Mouse (Mus musculus): ENCODE measurements around the gene Sh3d21. TPM values are rescaled to one million over a fixed set of nuclear protein-coding genes. Genes with fewer than 3 reads are reported as not detected.

Gene Sh3d21
- 7.4 and 7.9 TPM in 2 replicates for polyA plus RNA-seq (2014; fragmentation: Nextera tagmentation; extraction: Ambion mirVana)

DNA sequence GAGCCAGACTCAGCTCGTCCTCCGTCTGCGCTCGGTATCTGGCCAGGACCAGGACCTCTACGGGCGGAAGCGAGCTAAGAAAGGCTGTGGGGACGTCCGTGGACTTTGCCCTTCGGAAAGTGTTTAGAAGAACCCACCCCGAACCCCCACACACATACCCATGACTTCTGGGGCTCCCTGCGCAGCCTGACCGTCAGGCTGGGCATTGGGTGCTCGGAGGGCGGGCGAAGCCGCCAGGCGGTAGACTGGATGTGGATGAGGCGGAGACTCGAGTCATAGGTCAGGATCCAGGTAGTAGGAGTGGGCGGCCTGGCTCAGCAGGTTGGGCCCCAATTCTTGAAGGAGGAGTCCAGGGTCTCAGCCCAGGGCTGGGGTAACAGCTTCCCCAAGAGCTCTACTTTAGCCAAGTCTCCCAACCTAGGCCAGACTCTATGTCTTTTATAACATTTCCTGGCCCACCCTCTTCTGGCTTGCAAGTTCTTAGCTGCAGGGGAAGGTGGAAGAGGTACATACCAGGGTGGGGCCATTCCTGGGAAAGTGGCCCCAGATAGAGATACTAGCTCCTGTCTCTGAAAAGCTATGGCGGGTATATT lies at the start of gene Sh3d21:
Gene Sh3d21, minus strand, starts transcription at position 425 of the 593 bp plus-strand sequence.
- ATAC-seq (replicated peaks; ENCODE audit: low FRiP score, low TSS enrichment, low read depth) (peak; percentile 70), DNase-seq (ENCODE audit: low spot score) (peak; percentile 79)
- H3K4me1 ChIP-seq (replicated peaks; ENCODE audit: control insufficient read depth, insufficient read depth, low read length) = peaks cover 9% of the 10 kb centered on the region; the same call in 1 of the 2 replicates
- peak within 1 kb of the TSS; percentile 77 for H3K9ac ChIP-seq (ENCODE audit: low read length)
- H3K27ac ChIP-seq (ENCODE audit: low read depth) = peak within 1 kb of the TSS; percentile 84
- peaks cover 22% of the 10 kb centered on the region for H3K36me3 ChIP-seq (ENCODE audit: control insufficient read depth, insufficient read depth, low read length)
- peak within 1 kb of the TSS; percentile 92 for H3K4me2 ChIP-seq (ENCODE audit: low read length)
- no peaks in the 10 kb centered on the region for H3K27me3 ChIP-seq (replicated peaks; ENCODE audit: control insufficient read depth, insufficient read depth, low read length)
- peak within 1 kb of the TSS; percentile 51 for H3K4me3 ChIP-seq (ENCODE audit: low read depth, low read length)
- H3K9me3 ChIP-seq (ENCODE audit: control insufficient read depth, low read length) = no peaks in the 10 kb centered on the region
- WGBS = 7% methylated on average over 22 of the region's 22 CpGs

DNA sequence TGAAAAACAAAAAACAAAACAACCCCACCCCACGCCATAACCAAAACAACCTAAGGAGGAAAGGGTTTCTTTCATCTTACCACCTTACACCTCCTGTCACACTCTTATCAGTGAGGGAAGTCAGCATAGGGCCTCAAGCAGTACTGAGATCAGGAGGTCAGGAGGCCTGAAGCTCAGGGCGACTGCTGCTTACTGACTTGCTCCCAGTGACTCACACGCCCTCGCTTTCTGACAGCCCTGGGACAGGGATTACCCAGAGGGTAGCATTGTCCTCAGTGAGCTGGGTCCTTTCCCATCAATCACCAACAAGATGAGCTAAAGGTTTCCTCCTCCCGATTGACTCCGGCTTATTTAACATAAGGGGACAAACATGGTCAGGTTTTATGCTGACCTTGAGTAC lies 43.8 kb upstream of the Sh3d21 start:
- DNase-seq (ENCODE audit: low spot score) = no peak
- Histone ChIP-seq H3K4me2 (ENCODE audit: low read length) (no peak overlapping the region), H3K9ac (ENCODE audit: low read length) (no peak overlapping the region), H3K9me3 (ENCODE audit: control insufficient read depth, low read length) (no peaks in the 10 kb centered on the region), H3K27me3 (replicated peaks; ENCODE audit: control insufficient read depth, insufficient read depth, low read length) (no peaks in the 10 kb centered on the region), H3K4me3 (ENCODE audit: low read depth, low read length) (no peak overlapping the region), H3K27ac (ENCODE audit: low read depth) (no peak overlapping the region), H3K4me1 (replicated peaks; ENCODE audit: control insufficient read depth, insufficient read depth, low read length) (peaks cover 5% of the 10 kb centered on the region; the same call in 1 of the 2 replicates), H3K36me3 (ENCODE audit: control insufficient read depth, insufficient read depth, low read length) (no peaks in the 10 kb centered on the region)
- no peak for ATAC-seq (replicated peaks; ENCODE audit: low FRiP score, low TSS enrichment, low read depth)
- WGBS = 55% methylated on average over 6 of the region's 6 CpGs

- Histone ChIP-seq H3K27ac (ENCODE audit: low read depth) (no peak overlapping the region), H3K36me3 (ENCODE audit: control insufficient read depth, insufficient read depth, low read length) (no peaks in the 10 kb centered on the region), H3K9me3 (ENCODE audit: control insufficient read depth, low read length) (no peaks in the 10 kb centered on the region), H3K4me3 (ENCODE audit: low read depth, low read length) (no peak overlapping the region), H3K27me3 (replicated peaks; ENCODE audit: control insufficient read depth, insufficient read depth, low read length) (no peaks in the 10 kb centered on the region), H3K4me2 (ENCODE audit: low read length) (no peak overlapping the region), H3K9ac (ENCODE audit: low read length) (no peak overlapping the region), H3K4me1 (replicated peaks; ENCODE audit: control insufficient read depth, insufficient read depth, low read length) (peaks cover 12% of the 10 kb centered on the region)
- ATAC-seq (replicated peaks; ENCODE audit: low FRiP score, low TSS enrichment, low read depth) (no peak), DNase-seq (ENCODE audit: low spot score) (no peak)
- 76% methylated on average over 1 of the region's 1 CpGs for WGBS
Observed at GRCm38 (mm10) chr4:126205386-126205785, 42.1 kb upstream of the Sh3d21 start.

- DNase-seq (ENCODE audit: low spot score) = no peak
- Histone ChIP-seq H3K27ac (ENCODE audit: low read depth) (no peak overlapping the region), H3K9ac (ENCODE audit: low read length) (no peak overlapping the region), H3K36me3 (ENCODE audit: control insufficient read depth, insufficient read depth, low read length) (no peaks in the 10 kb centered on the region), H3K4me2 (ENCODE audit: low read length) (no peak overlapping the region), H3K9me3 (ENCODE audit: control insufficient read depth, low read length) (no peaks in the 10 kb centered on the region), H3K27me3 (replicated peaks; ENCODE audit: control insufficient read depth, insufficient read depth, low read length) (no peaks in the 10 kb centered on the region), H3K4me3 (ENCODE audit: low read depth, low read length) (no peak overlapping the region), H3K4me1 (replicated peaks; ENCODE audit: control insufficient read depth, insufficient read depth, low read length) (peaks cover 18% of the 10 kb centered on the region)
- no peak for ATAC-seq (replicated peaks; ENCODE audit: low FRiP score, low TSS enrichment, low read depth)
- 68% methylated on average over 12 of the region's 12 CpGs for WGBS
Observed at GRCm38 (mm10) chr4:126204661-126205230, 41.5 kb upstream of the Sh3d21 start.

GRCm38 (mm10) chr4:126204016-126204415 lies 40.7 kb upstream of the Sh3d21 start:
- Histone ChIP-seq H3K9me3 (ENCODE audit: control insufficient read depth, low read length) (no peaks in the 10 kb centered on the region), H3K9ac (ENCODE audit: low read length) (no peak overlapping the region), H3K4me2 (ENCODE audit: low read length) (no peak overlapping the region), H3K27me3 (replicated peaks; ENCODE audit: control insufficient read depth, insufficient read depth, low read length) (no peaks in the 10 kb centered on the region), H3K4me1 (replicated peaks; ENCODE audit: control insufficient read depth, insufficient read depth, low read length) (peaks cover 24% of the 10 kb centered on the region), H3K27ac (ENCODE audit: low read depth) (no peak overlapping the region), H3K4me3 (ENCODE audit: low read depth, low read length) (no peak overlapping the region), H3K36me3 (ENCODE audit: control insufficient read depth, insufficient read depth, low read length) (no peaks in the 10 kb centered on the region)
- WGBS = 77% methylated on average over 8 of the region's 8 CpGs
- ATAC-seq (replicated peaks; ENCODE audit: low FRiP score, low TSS enrichment, low read depth) (no peak), DNase-seq (ENCODE audit: low spot score) (no peak)

GRCm38 (mm10) chr4:126203336-126203895 lies 40.1 kb upstream of the Sh3d21 start:
- Histone ChIP-seq H3K4me1 (replicated peaks; ENCODE audit: control insufficient read depth, insufficient read depth, low read length) (peaks cover 28% of the 10 kb centered on the region), H3K36me3 (ENCODE audit: control insufficient read depth, insufficient read depth, low read length) (peaks cover 3% of the 10 kb centered on the region; the same call in 1 of the 2 replicates), H3K9me3 (ENCODE audit: control insufficient read depth, low read length) (no peaks in the 10 kb centered on the region), H3K4me2 (ENCODE audit: low read length) (peak overlapping the region; percentile 62), H3K4me3 (ENCODE audit: low read depth, low read length) (peak overlapping the region; percentile 92), H3K9ac (ENCODE audit: low read length) (peak overlapping the region; percentile 48), H3K27me3 (replicated peaks; ENCODE audit: control insufficient read depth, insufficient read depth, low read length) (no peaks in the 10 kb centered on the region), H3K27ac (ENCODE audit: low read depth) (peak overlapping the region; percentile 96)
- 68% methylated on average over 10 of the region's 10 CpGs for WGBS
- no peak for ATAC-seq (replicated peaks; ENCODE audit: low FRiP score, low TSS enrichment, low read depth)
- no peak for DNase-seq (ENCODE audit: low spot score)

DNA sequence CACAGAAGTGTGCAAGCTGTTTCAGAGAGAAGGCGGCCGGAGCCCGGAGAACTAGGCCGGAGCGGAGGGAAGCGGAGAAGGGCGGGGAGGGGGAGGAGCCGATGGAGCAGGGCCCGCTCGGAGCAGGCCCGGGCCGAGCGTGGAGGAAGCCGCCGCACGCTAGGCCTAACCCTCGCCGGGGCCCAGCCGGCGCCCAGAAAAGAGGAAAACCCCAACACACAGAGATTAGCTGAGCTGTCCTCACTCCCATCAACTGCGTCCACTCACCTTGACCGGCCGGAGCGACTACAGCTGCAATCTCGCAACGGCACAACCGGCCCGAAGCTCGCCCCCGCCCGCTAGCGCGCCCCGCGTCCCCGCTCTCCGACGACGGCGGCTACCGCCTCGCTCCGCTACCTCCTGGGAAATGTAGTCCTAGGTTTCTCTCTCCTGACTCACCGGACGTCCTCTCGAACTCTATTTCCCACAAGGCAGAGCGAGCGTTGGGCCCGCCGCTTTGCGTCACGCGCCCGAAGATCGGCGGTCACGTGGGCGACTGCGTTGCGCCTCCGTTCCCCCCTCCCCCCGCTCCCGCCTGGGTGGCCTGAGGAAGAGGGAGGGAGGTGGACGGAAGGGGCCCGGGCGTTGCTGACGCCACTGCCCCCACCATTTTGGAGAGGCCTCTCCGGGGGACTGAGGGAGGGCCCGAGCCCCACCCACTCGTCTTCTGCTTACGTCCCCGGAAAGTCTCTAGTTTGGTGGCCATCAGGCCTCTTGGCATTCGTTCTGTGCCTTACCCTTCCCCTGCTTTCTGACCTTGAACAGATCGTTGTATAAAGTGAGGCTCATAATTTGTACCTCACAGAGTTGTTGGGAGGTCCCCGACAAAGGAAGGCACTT lies 39.3 kb upstream of the Sh3d21 start, which contains the start of gene Thrap3:
Gene Thrap3, minus strand, starts transcription at position 458 of the 879 bp plus-strand sequence.
- WGBS = under 1% methylated on average over 69 of the region's 75 CpGs
- peak within 1 kb of the TSS; percentile 98 for H3K27ac ChIP-seq (ENCODE audit: low read depth)

More for the DNA sequence above, 39.3 kb upstream of the Sh3d21 start, which contains the start of gene Thrap3:
- H3K27me3 ChIP-seq (replicated peaks; ENCODE audit: control insufficient read depth, insufficient read depth, low read length) = no peaks in the 10 kb centered on the region
- DNase-seq (ENCODE audit: low spot score) (peak; percentile 97), ATAC-seq (replicated peaks; ENCODE audit: low FRiP score, low TSS enrichment, low read depth) (peak; percentile 99)
- H3K4me2 ChIP-seq (ENCODE audit: low read length) = peak within 1 kb of the TSS; percentile 88
- peaks cover 4% of the 10 kb centered on the region; the same call in 1 of the 2 replicates for H3K36me3 ChIP-seq (ENCODE audit: control insufficient read depth, insufficient read depth, low read length)
- H3K4me1 ChIP-seq (replicated peaks; ENCODE audit: control insufficient read depth, insufficient read depth, low read length) = peaks cover 31% of the 10 kb centered on the region
- H3K9ac ChIP-seq (ENCODE audit: low read length) = peak within 1 kb of the TSS; percentile 86
- no peaks in the 10 kb centered on the region for H3K9me3 ChIP-seq (ENCODE audit: control insufficient read depth, low read length)
- peak within 1 kb of the TSS; percentile 92 for H3K4me3 ChIP-seq (ENCODE audit: low read depth, low read length)

All from intestine, embryonic 14.5 days (tissue).